Mouse (Mus musculus) lung, postnatal 4 days (tissue): ENCODE results near the gene Arap1.

Source experiments
- DNase-seq, 2 experiments: peaks; one replicate each; pipeline ENCODE4 v3.0.0; 2021

The Arap1 gene

GRCm38 (mm10) chr7:101347767-101348270 lies at the start of gene Arap1:
TSS of gene Arap1 (plus strand) at chr7:101348067.
- peak; percentile 79 to 83 for DNase-seq

- no peak for DNase-seq
Measured at GRCm38 (mm10) chr7:101298375-101298774, 49.5 kb upstream of the Arap1 start.

- no peak for DNase-seq
Measured at GRCm38 (mm10) chr7:101301361-101301880, 46.4 kb upstream of the Arap1 start.

- peak; percentile 96 to 97 for DNase-seq
Measured at GRCm38 (mm10) chr7:101301881-101302456, 45.9 kb upstream of the Arap1 start, which contains the start of gene Atg16l2. TSS of gene Atg16l2 (minus strand) at chr7:101302251.

GRCm38 (mm10) chr7:101302691-101303090 lies 45.2 kb upstream of the Arap1 start:
- DNase-seq = peak in 1 of 2 experiments; percentile 3

- no peak for DNase-seq
Measured at GRCm38 (mm10) chr7:101306841-101307240, 41.0 kb upstream of the Arap1 start.

- no peak for DNase-seq
Measured at GRCm38 (mm10) chr7:101309985-101310326, 37.9 kb upstream of the Arap1 start.

- peak; percentile 97 to 98 for DNase-seq
Measured at GRCm38 (mm10) chr7:101310327-101311028, 37.4 kb upstream of the Arap1 start.

- DNase-seq = no peak
Measured at GRCm38 (mm10) chr7:101311061-101311460, 36.8 kb upstream of the Arap1 start.

- no peak for DNase-seq
Measured at GRCm38 (mm10) chr7:101313033-101313432, 34.8 kb upstream of the Arap1 start.

- no peak for DNase-seq
Measured at GRCm38 (mm10) chr7:101314396-101314795, 33.5 kb upstream of the Arap1 start.

- no peak for DNase-seq
Measured at GRCm38 (mm10) chr7:101315699-101316098, 32.2 kb upstream of the Arap1 start.

GRCm38 (mm10) chr7:101316591-101317001 lies 31.3 kb upstream of the Arap1 start:
- peak; percentile 27 to 64 for DNase-seq

GRCm38 (mm10) chr7:101317014-101317413 lies 30.9 kb upstream of the Arap1 start, which contains the start of gene Stard10:
TSS of gene Stard10 (plus strand) at chr7:101317086.
- no peak for DNase-seq

- no peak for DNase-seq
Measured at GRCm38 (mm10) chr7:101318848-101319247, 29.0 kb upstream of the Arap1 start.

- DNase-seq = no peak
Measured at GRCm38 (mm10) chr7:101319796-101320195, 28.1 kb upstream of the Arap1 start.

- DNase-seq = peak; percentile 38 to 53
Measured at GRCm38 (mm10) chr7:101320399-101321217, 27.3 kb upstream of the Arap1 start.

- peak; percentile 65 to 70 for DNase-seq
Measured at GRCm38 (mm10) chr7:101321218-101321827, 26.5 kb upstream of the Arap1 start.

- no peak for DNase-seq
Measured at GRCm38 (mm10) chr7:101323141-101323594, 24.7 kb upstream of the Arap1 start.

- DNase-seq = peak in 1 of 2 experiments; percentile 38
Measured at GRCm38 (mm10) chr7:101324142-101324962, 23.5 kb upstream of the Arap1 start.

GRCm38 (mm10) chr7:101326006-101326405 lies 21.9 kb upstream of the Arap1 start:
- DNase-seq = no peak

GRCm38 (mm10) chr7:101327263-101327662 lies 20.6 kb upstream of the Arap1 start:
- DNase-seq = no peak
